Mouse (Mus musculus) hindbrain, embryonic 14.5 days (tissue): Measurements from ENCODE around the gene Gm18596. TPM values are rescaled to one million over a fixed set of nuclear protein-coding genes. Genes with fewer than 3 reads are reported as not detected.
"Not testable (repeated sequence)": the region's sequence is repeated elsewhere in the genome, so short reads cannot be mapped to it uniquely, and the experiment has no call there.

ENCODE experiments used
- ATAC-seq: fragments of 200-750 bp; cut with Nextera tagmentation; 2 replicates; pipeline ENCODE4 v1.8.0; 2017; ENCODE audit warnings: moderate number of reproducible peaks, mild to moderate bottlenecking, moderate TSS enrichment, moderate library complexity; ENCODE audit not compliant: low FRiP score
- DNase-seq: peaks from one replicate; pipeline ENCODE4 v3.0.0-alpha.2; 2015; ENCODE audit warnings: low spot score
- H3K27ac ChIP-seq: fragments of 300-500 bp; sonication (generic); 2 replicates; pipeline ENCODE4 v1.5.1; 2014; ENCODE audit warnings: mild to moderate bottlenecking, moderate library complexity
- H3K27me3 ChIP-seq: fragments of 300-500 bp; sonication (generic); 2 replicates; pipeline ENCODE4 v1.6.1; 2014; ENCODE audit warnings: mild to moderate bottlenecking, low read length, mixed read lengths; ENCODE audit not compliant: control insufficient read depth, insufficient read depth
- H3K36me3 ChIP-seq: fragments of 300-500 bp; sonication (generic); replicated peaks from 2 replicates; pipeline ENCODE4 v1.6.1; 2014; ENCODE audit not compliant: control insufficient read depth, insufficient read depth
- H3K4me1 ChIP-seq: fragments of 300-500 bp; sonication (generic); replicated peaks from 2 replicates; pipeline ENCODE4 v1.6.1; 2014; ENCODE audit warnings: antibody characterized with exemption, low read length, mixed read lengths; ENCODE audit not compliant: control insufficient read depth, insufficient read depth
- H3K4me2 ChIP-seq: fragments of 300-500 bp; sonication (generic); replicated peaks from 2 replicates; pipeline ENCODE4 v1.6.1; 2014; ENCODE audit warnings: mild to moderate bottlenecking, moderate library complexity
- H3K4me3 ChIP-seq: fragments of 300-500 bp; sonication (generic); replicated peaks from 2 replicates; pipeline ENCODE4 v1.5.1; 2014; ENCODE audit warnings: mild to moderate bottlenecking, low read length
- H3K9ac ChIP-seq: fragments of 300-500 bp; sonication (generic); 2 replicates; pipeline ENCODE4 v1.6.1; 2014
- H3K9me3 ChIP-seq: fragments of 300-500 bp; sonication (generic); 2 replicates; pipeline ENCODE4 v1.6.1; 2016; ENCODE audit warnings: low read length; ENCODE audit not compliant: control insufficient read depth
- WGBS: fragments of 180-500 bp; shearing (Covaris S2); extraction: QIAGEN DNeasy Blood & Tissue Kit; methylation state at CpG from one replicate; pipeline ENCODE4 v1.1.7; 2014; 5-methylcytosine and 5-hydroxymethylcytosine counted together
- polyA plus RNA-seq: library from polyadenylated mRNA; unstranded; fragments of >200 nt; fragmentation: Nextera tagmentation; extraction: Ambion mirVana; gene quantifications from 2 replicates; pipeline ENCODE4 v1.2.1, GENCODE M21; 2014

Gene Gm18596
- polyA plus RNA-seq, 1 experiment from 2014 or later: not detected

DNA sequence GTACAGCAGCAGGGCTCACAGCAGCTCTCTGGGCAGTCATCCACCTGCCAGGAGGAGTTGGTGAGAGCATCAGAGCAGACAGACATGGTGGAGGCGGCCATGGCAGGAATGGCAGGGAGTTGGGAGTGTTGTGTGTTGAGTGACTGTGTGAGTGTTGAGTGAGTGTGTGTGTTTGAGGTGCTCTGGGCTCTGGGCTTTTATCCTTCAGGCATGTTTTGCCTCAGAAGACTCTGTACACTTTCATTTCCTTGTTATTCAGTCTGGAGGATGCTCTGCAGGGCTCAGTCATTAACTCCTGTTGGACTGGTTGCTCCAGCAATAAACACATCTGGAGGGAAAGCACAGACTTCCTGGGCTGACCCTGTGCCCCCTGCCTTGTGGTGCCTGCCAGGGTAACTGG is 17.1 kb upstream of the Gm18596 start, which contains the start of gene Gm3233:
TSS of gene Gm3233 (minus strand) at position 101 of the 400 bp plus-strand sequence.
- ATAC-seq, H3K4me2 ChIP-seq, H3K27ac ChIP-seq, DNase-seq, H3K4me1 ChIP-seq, H3K9me3 ChIP-seq, H3K4me3 ChIP-seq, H3K9ac ChIP-seq, H3K36me3 ChIP-seq, H3K27me3 ChIP-seq: not testable (repeated sequence)
- no CpG with 5 or more reads among the region's 1 CpGs for WGBS

DNA sequence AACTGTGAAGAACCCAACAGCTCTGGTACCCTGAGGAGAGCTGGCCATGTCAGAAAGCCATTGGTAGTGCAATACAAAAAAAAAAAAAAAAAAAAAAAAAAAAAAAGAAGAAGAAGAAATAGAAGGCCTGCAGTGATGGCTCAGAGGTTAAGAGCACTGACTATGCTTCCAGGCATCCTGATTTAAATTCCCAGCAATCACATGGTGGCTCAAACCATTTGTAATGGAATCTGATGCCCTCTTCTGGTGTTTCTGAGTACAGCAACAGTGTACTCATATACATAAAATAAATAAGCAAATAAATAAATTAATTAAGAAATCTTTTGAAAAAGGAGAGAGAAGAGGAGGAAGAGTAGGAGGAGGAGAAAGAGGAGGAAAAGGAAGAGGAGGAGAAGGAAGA is 11.0 kb upstream of the Gm18596 start:
- H3K27me3 ChIP-seq: no peaks in the 10 kb centered on the region
- no peak overlapping the region for H3K9ac ChIP-seq
- H3K4me1 ChIP-seq: no peaks in the 10 kb centered on the region
- H3K27ac ChIP-seq: no peak overlapping the region
- no peaks in the 10 kb centered on the region for H3K36me3 ChIP-seq
- no peaks in the 10 kb centered on the region for H3K9me3 ChIP-seq
- no peak for DNase-seq
- no peak for ATAC-seq
- H3K4me3 ChIP-seq: no peak overlapping the region
- H3K4me2 ChIP-seq: no peak overlapping the region

DNA sequence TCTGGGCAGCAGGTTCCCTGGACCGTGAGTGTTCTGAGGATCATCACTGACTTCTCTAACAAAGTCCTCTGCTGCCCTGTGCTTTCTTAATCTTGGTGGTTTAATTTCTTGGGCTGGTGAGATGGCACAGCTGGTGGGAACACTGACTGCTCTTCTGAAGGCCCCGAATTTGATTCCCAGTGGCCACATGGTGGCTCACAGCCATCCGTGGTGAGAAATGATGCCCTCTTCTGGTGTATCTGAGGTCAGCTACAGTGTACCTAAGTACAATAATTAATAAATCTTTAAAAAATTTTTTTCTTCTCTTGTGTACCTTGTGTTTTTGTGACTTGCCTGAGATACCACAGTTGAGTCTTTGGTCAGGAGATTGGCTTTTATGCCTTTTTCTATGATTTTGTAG is 9.9 kb upstream of the Gm18596 start:
- H3K9me3 ChIP-seq, H3K4me1 ChIP-seq, H3K4me2 ChIP-seq, DNase-seq, H3K4me3 ChIP-seq, H3K27me3 ChIP-seq, ATAC-seq, H3K36me3 ChIP-seq, H3K9ac ChIP-seq, H3K27ac ChIP-seq: not testable (repeated sequence)
- 69% methylated on average over 3 of the region's 3 CpGs for WGBS

DNA sequence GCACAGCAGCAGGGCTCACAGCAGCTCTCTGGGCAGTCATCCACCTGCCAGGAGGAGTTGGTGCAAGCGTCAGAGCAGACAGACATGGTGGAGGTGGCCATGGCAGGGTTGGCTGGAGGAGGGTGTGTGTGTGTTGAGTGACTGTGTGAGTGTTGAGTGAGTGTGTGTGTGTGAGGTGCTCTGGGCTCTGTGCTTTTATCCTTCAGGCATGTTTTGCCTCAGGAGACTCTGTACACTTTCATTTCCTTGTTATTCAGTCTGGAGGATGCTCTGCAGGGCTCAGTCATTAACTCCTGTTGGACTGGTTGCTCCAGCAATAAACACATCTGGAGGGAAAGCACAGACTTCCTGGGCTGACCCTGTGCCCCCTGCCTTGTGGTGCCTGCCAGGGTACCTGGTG is 8.8 kb upstream of the Gm18596 start, which contains the start of gene Gm9736:
TSS of gene Gm9736 (minus strand) at position 101 of the 400 bp plus-strand sequence.
- H3K36me3 ChIP-seq, H3K27me3 ChIP-seq, H3K4me1 ChIP-seq, H3K9me3 ChIP-seq, H3K4me3 ChIP-seq, H3K27ac ChIP-seq, H3K4me2 ChIP-seq, H3K9ac ChIP-seq, ATAC-seq, DNase-seq: not testable (repeated sequence)
- 44% methylated on average over 1 of the region's 1 CpGs for WGBS

DNA sequence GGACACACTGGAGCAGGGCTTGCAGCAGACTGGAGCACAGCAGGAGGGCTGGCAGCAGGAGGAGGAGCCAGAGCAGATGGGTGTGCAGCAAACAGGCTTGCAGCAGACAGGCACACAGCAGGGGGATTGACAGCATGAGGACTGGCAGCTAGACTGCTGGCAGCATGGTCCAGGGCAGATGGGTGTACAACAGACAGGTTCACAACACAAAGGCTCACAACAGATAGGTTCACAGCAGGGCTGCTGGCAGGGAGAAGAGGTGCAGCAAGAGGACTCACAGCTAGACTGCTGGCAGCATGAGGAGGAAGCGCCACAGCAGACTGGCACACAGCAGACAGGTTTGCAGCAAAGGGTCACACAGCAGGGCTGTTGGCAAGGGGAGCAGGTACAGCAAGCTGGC is 8.2 kb upstream of the Gm18596 start:
- not testable (repeated sequence) for H3K36me3 ChIP-seq, H3K4me1 ChIP-seq, ATAC-seq, DNase-seq, H3K4me2 ChIP-seq, H3K27ac ChIP-seq, H3K9ac ChIP-seq, H3K4me3 ChIP-seq, H3K9me3 ChIP-seq, H3K27me3 ChIP-seq
- WGBS: 70% methylated on average over 1 of the region's 1 CpGs

DNA sequence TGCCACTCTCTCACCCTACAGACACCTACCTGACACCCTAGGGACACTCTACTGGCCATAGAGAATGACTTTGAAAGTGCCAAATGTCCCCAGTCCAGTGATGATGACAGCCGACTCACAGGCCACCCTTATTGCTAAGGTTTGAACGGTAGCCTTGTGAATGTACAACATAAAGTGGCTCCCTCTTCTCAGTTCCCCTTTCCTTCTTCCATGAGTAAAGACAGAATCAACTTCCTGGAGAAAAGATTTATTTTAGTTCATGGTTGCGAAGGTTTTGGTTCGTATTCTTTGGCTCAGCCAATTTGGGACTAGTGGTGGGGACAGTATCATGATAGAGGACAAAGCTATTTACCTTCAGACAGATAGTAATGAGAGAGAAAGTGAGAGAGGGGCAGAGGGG is 3.5 kb downstream of the Gm18596 start:
- Histone ChIP-seq H3K36me3 (no peaks in the 10 kb centered on the region), H3K9ac (no peak overlapping the region), H3K27me3 (no peaks in the 10 kb centered on the region), H3K27ac (no peak overlapping the region), H3K4me3 (no peak overlapping the region), H3K9me3 (peaks cover 4% of the 10 kb centered on the region; the same call in 1 of the 2 replicates), H3K4me1 (no peaks in the 10 kb centered on the region), H3K4me2 (no peak overlapping the region)
- no peak for DNase-seq
- 90% methylated on average over 4 of the region's 4 CpGs for WGBS
- no peak for ATAC-seq

DNA sequence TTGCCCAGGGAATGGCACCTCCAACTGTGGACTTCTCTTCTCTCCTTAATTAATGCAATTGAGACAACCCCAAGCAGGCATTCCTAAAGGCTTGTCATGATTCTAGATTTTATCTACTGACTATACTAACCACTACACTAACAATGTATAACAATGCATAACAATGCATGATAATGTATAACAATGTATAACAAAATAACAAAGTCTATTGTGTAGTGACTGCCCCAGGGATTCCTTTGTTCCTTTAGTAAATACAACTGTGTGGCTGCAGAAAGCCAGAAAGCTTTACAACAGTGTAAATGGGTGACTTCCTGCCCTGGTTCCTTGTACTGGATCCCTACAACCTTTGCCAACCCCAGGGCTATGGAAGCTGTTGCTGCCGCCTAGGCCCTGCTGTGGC is 6.5 kb downstream of the Gm18596 start:
- H3K27me3 ChIP-seq: no peaks in the 10 kb centered on the region
- H3K27ac ChIP-seq: no peak overlapping the region
- H3K36me3 ChIP-seq: no peaks in the 10 kb centered on the region
- DNase-seq: no peak
- no peak for ATAC-seq
- H3K4me3 ChIP-seq: no peak overlapping the region
- no peak overlapping the region for H3K9ac ChIP-seq
- H3K9me3 ChIP-seq: peaks cover 4% of the 10 kb centered on the region; the same call in 1 of the 2 replicates
- H3K4me2 ChIP-seq: no peak overlapping the region
- WGBS: 94% methylated on average over 1 of the region's 1 CpGs
- H3K4me1 ChIP-seq: no peaks in the 10 kb centered on the region

DNA sequence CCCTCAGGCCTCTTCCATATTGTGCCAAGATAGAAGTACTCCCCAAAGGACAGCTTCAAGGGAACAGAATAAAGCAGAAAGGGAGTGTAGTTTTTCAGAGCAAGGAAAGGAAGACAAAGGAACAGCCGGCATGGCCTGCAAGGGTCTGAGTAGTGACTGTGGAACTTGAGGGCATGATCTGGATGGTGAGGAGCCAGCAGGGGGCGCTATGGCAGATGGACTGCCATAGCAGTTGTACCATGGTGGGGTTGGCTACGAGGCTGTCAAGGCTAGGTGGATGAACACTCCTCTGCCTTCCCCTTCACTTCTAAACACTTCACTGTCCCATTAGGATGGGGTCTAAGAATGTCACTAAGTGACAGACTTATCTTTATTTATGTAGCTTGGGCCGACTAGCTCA is 13.2 kb downstream of the Gm18596 start:
- no peaks in the 10 kb centered on the region for H3K27me3 ChIP-seq
- no peaks in the 10 kb centered on the region for H3K36me3 ChIP-seq
- 48% methylated on average over 4 of the region's 4 CpGs for WGBS
- H3K4me3 ChIP-seq: no peak overlapping the region
- ATAC-seq: no peak
- H3K4me1 ChIP-seq: no peaks in the 10 kb centered on the region
- H3K4me2 ChIP-seq: no peak overlapping the region
- no peak overlapping the region for H3K27ac ChIP-seq
- H3K9me3 ChIP-seq: no peaks in the 10 kb centered on the region
- no peak for DNase-seq
- H3K9ac ChIP-seq: no peak overlapping the region

DNA sequence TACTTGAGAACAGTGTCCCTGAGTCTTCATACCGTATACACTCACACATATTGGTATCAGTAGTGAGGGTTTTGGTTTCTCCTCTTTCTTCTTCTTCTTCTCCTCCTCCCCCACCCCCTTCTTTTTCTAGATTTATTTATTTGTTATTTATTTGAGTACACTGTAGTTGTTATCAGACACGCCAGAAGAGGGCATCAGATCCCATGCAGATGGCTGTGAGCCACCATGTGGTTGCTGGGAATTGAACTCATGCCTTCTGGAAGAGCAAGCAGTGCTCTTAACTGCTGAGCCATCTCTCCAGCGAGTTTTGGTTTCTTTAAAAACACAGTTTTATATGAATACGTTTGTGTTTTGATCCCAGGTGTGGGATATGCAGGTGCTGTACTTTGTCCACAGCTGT is 14.2 kb downstream of the Gm18596 start:
- WGBS: 68% methylated on average over 4 of the region's 4 CpGs
- no peak overlapping the region for H3K27ac ChIP-seq
- no peaks in the 10 kb centered on the region for H3K9me3 ChIP-seq
- H3K9ac ChIP-seq: no peak overlapping the region
- H3K4me1 ChIP-seq: no peaks in the 10 kb centered on the region
- no peak for DNase-seq
- H3K27me3 ChIP-seq: no peaks in the 10 kb centered on the region
- no peak for ATAC-seq
- no peak overlapping the region for H3K4me2 ChIP-seq
- H3K4me3 ChIP-seq: no peak overlapping the region
- no peaks in the 10 kb centered on the region for H3K36me3 ChIP-seq

DNA sequence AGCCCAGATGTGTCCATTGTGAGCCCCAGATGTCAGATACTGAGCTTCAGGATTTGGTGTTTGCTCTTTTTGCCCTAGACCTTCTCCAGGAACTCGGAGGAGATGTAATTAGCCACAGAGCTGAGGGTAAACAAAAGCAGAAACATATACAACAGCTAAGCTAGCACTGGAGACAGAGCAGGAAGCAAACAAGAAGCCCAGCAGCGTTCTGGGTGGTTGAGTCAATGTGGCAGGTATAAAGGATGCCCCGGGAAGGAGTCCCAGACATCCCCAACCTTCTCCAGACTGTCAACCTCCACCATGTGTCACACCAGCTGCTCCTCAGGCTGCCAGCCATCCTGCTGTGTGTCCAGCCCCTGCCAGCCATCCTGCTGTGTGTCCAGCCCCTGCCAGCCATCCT is 16.3 kb downstream of the Gm18596 start, which contains the start of gene Gm10100:
TSS of gene Gm10100 (plus strand) at position 301 of the 400 bp plus-strand sequence.
- Histone ChIP-seq H3K9me3 (no peaks in the 10 kb centered on the region), H3K36me3 (no peaks in the 10 kb centered on the region), H3K4me2 (no peak within 1 kb of the TSS), H3K9ac (no peak within 1 kb of the TSS), H3K4me3 (no peak within 1 kb of the TSS), H3K27ac (no peak within 1 kb of the TSS), H3K4me1 (no peaks in the 10 kb centered on the region), H3K27me3 (no peaks in the 10 kb centered on the region)
- WGBS: 29% methylated on average over 3 of the region's 3 CpGs
- ATAC-seq (no peak), DNase-seq (no peak)
